Mouse (Mus musculus): ENCODE measurements around the gene Map7d1. TPM values are rescaled to one million over a fixed set of nuclear protein-coding genes. Genes with fewer than 3 reads are reported as not detected.
A peak's percentile ranks its signal among the peaks of the same experiment; 100 is the strongest.

Gene Map7d1
- polyA plus RNA-seq, 1 experiment from 2014 or later = 27.2 TPM

DNA sequence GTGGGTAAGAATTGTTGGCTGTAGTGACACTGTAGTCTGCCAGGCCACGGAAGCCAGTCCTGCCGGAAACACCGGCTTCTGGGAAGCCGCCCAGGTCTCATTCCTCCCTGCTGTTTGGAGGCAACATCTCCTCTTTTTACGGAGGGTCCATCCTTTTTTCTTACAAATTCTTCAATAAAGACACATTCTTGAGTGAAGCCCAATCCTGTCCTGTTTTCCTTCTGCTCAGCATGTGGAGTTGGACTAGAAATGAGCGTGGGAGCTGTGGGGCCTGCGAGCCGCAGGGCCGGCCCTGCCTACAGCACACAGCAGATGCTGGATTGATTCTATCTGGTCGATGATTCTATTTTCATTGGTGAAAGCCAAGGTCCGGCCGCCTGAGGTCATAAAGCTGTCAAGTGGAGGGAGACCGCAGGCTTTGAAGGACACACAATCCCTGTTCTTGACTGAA, 19.6 kb upstream of the Map7d1 start:
- TF ChIP-seq CTCF (IDR thresholded peaks at IDR 0.05) (no peak), EP300 (IDR thresholded peaks at IDR 0.05) (no peak)
- DNase-seq (ENCODE audit: low spot score) (no peak), ATAC-seq (no peak)
- 82% methylated on average over 13 of the region's 13 CpGs for WGBS
- Histone ChIP-seq H3K36me3 (ENCODE audit: insufficient read depth, low read length) (peaks cover 13% of the 10 kb centered on the region; the same call in 1 of the 2 replicates), H3K27me3 (replicated peaks; ENCODE audit: insufficient read depth, low read length) (no peaks in the 10 kb centered on the region), H3K4me3 (ENCODE audit: low read depth, low read length) (no peak overlapping the region), H3K4me1 (ENCODE audit: insufficient read depth, low read depth, low read length) (no peaks in the 10 kb centered on the region), H3K9ac (replicated peaks; ENCODE audit: low read depth) (no peak overlapping the region), H3K27ac (ENCODE audit: low read length) (no peak overlapping the region), H3K4me2 (replicated peaks; ENCODE audit: low read depth, low read length) (no peak overlapping the region), H3K9me3 (ENCODE audit: low read length) (no peaks in the 10 kb centered on the region)

GRCm38 (mm10) chr4:126275081-126275480, 18.9 kb upstream of the Map7d1 start:
- Histone ChIP-seq H3K27ac (ENCODE audit: low read length) (no peak overlapping the region), H3K36me3 (ENCODE audit: insufficient read depth, low read length) (peaks cover 13% of the 10 kb centered on the region; the same call in 1 of the 2 replicates), H3K9ac (replicated peaks; ENCODE audit: low read depth) (no peak overlapping the region), H3K4me2 (replicated peaks; ENCODE audit: low read depth, low read length) (no peak overlapping the region), H3K27me3 (replicated peaks; ENCODE audit: insufficient read depth, low read length) (no peaks in the 10 kb centered on the region), H3K4me1 (ENCODE audit: insufficient read depth, low read depth, low read length) (no peaks in the 10 kb centered on the region), H3K9me3 (ENCODE audit: low read length) (no peaks in the 10 kb centered on the region), H3K4me3 (ENCODE audit: low read depth, low read length) (no peak overlapping the region)
- DNase-seq (ENCODE audit: low spot score) (no peak), ATAC-seq (no peak)
- WGBS = 91% methylated on average over 4 of the region's 4 CpGs
- TF ChIP-seq EP300 (IDR thresholded peaks at IDR 0.05) = no peak
- TF ChIP-seq CTCF (IDR thresholded peaks at IDR 0.05) = no peak

DNA sequence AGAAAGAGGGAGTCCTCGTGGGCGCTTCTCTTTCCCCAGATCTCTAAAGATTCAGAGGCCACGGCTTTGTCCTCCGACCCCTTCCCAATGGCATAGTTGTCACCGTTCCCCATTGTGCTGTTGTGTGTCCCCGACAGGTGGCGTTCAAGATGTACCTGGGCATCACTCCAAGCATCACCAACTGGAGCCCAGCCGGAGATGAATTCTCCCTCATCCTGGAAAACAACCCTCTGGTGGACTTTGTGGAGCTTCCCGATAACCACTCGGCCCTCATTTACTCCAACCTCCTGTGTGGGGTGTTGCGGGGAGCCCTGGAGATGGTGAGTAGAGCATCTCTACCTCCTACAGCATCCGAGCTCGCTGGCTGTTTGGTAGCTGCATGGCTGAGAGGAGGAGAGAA, 17.6 kb upstream of the Map7d1 start:
- peaks cover 13% of the 10 kb centered on the region; the same call in 1 of the 2 replicates for H3K36me3 ChIP-seq (ENCODE audit: insufficient read depth, low read length)
- H3K9ac ChIP-seq (replicated peaks; ENCODE audit: low read depth) = no peak overlapping the region
- no peak for DNase-seq (ENCODE audit: low spot score)
- no peaks in the 10 kb centered on the region for H3K27me3 ChIP-seq (replicated peaks; ENCODE audit: insufficient read depth, low read length)
- 80% methylated on average over 13 of the region's 13 CpGs for WGBS
- H3K4me3 ChIP-seq (ENCODE audit: low read depth, low read length) = no peak overlapping the region
- no peak overlapping the region for H3K4me2 ChIP-seq (replicated peaks; ENCODE audit: low read depth, low read length)
- no peaks in the 10 kb centered on the region for H3K9me3 ChIP-seq (ENCODE audit: low read length)
- no peaks in the 10 kb centered on the region for H3K4me1 ChIP-seq (ENCODE audit: insufficient read depth, low read depth, low read length)
- TF ChIP-seq CTCF (IDR thresholded peaks at IDR 0.05) (no peak), EP300 (IDR thresholded peaks at IDR 0.05) (no peak)
- no peak for ATAC-seq
- no peak overlapping the region for H3K27ac ChIP-seq (ENCODE audit: low read length)

DNA sequence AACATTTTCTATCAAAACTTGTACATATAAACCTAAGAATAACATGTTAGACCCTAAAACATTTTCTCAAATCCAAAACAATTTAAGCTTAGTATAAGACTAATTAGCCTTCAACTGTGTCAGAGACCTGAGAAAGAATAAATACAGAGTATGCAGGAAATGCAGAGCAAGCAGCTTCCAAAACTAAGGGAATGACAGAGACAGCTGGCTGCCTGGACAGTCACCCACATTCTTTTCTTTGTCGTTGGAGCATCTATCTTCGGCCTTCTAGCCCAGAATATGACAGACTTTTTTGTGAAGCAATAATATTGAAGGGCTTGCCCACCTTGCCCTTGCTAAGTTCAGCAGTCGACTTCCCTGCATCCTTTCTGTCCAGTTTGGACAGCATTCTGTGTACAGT, 13.1 kb upstream of the Map7d1 start:
- H3K4me3 ChIP-seq (ENCODE audit: low read depth, low read length) = no peak overlapping the region
- ATAC-seq (no peak), DNase-seq (ENCODE audit: low spot score) (no peak)
- no peaks in the 10 kb centered on the region for H3K4me1 ChIP-seq (ENCODE audit: insufficient read depth, low read depth, low read length)
- WGBS = 70% methylated on average over 3 of the region's 3 CpGs
- no peak overlapping the region for H3K9ac ChIP-seq (replicated peaks; ENCODE audit: low read depth)
- TF ChIP-seq CTCF (IDR thresholded peaks at IDR 0.05) = no peak
- TF ChIP-seq EP300 (IDR thresholded peaks at IDR 0.05) = no peak
- no peak overlapping the region for H3K27ac ChIP-seq (ENCODE audit: low read length)
- H3K9me3 ChIP-seq (ENCODE audit: low read length) = no peaks in the 10 kb centered on the region
- peaks cover 13% of the 10 kb centered on the region; the same call in 1 of the 2 replicates for H3K36me3 ChIP-seq (ENCODE audit: insufficient read depth, low read length)
- no peaks in the 10 kb centered on the region for H3K27me3 ChIP-seq (replicated peaks; ENCODE audit: insufficient read depth, low read length)
- H3K4me2 ChIP-seq (replicated peaks; ENCODE audit: low read depth, low read length) = no peak overlapping the region

DNA sequence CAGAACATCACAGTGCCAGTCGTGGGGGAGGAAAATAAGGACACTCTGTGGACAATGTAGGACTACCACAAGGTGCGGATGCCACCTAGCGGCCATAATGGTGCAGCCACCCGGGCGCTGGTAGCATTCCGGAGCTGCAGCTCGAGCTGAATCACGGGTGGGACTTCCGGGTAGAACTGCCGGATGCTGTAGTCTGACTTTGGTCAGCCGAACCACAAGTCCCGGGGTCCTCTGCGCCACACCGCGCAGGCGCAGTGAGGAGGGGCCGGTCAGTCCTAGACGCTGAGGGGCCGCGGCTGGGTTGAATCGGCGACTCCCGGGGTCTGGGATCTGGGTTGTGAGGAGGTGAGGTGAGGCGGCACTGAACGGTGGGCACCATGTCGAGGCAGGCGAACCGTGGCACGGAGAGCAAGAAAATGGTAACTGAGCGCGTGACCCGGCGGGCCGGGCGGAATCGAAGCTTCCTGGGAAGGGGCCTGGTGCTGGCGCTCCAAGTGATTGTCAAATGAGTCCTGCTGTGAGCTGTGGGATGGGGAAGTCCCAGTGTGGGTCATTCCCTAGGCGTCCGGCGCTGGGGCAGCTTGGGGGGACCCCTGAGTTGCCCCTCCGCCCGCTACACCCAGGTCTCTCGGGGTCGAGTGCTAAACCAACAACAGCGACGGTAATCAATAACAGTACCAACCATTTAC, 6.1 kb upstream of the Map7d1 start, which contains the start of gene Trappc3:
Gene Trappc3 (plus strand): TSS at position 207 of the 689 bp plus-strand sequence.
- peak; percentile 91 for ATAC-seq

GRCm38 (mm10) chr4:126261675-126262074, 5.5 kb upstream of the Map7d1 start:
- Histone ChIP-seq H3K36me3 (ENCODE audit: insufficient read depth, low read length) (no peaks in the 10 kb centered on the region), H3K4me1 (ENCODE audit: insufficient read depth, low read depth, low read length) (peaks cover 31% of the 10 kb centered on the region), H3K9me3 (ENCODE audit: low read length) (no peaks in the 10 kb centered on the region), H3K4me3 (ENCODE audit: low read depth, low read length) (no peak overlapping the region), H3K27ac (ENCODE audit: low read length) (peak overlapping the region; percentile 81), H3K27me3 (replicated peaks; ENCODE audit: insufficient read depth, low read length) (no peaks in the 10 kb centered on the region), H3K4me2 (replicated peaks; ENCODE audit: low read depth, low read length) (no peak overlapping the region), H3K9ac (replicated peaks; ENCODE audit: low read depth) (no peak overlapping the region)
- 41% methylated on average over 7 of the region's 7 CpGs for WGBS
- DNase-seq (ENCODE audit: low spot score) (no peak), ATAC-seq (no peak)
- TF ChIP-seq CTCF (IDR thresholded peaks at IDR 0.05) (no peak), EP300 (IDR thresholded peaks at IDR 0.05) (no peak)

More for the DNA sequence above, 6.1 kb upstream of the Map7d1 start, which contains the start of gene Trappc3:
- Histone ChIP-seq H3K27ac (ENCODE audit: low read length) (peak within 1 kb of the TSS; percentile 81), H3K9me3 (ENCODE audit: low read length) (no peaks in the 10 kb centered on the region), H3K9ac (replicated peaks; ENCODE audit: low read depth) (peak within 1 kb of the TSS; percentile 74), H3K4me1 (ENCODE audit: insufficient read depth, low read depth, low read length) (peaks cover 27% of the 10 kb centered on the region), H3K4me2 (replicated peaks; ENCODE audit: low read depth, low read length) (peak within 1 kb of the TSS; percentile 90), H3K27me3 (replicated peaks; ENCODE audit: insufficient read depth, low read length) (no peaks in the 10 kb centered on the region), H3K4me3 (ENCODE audit: low read depth, low read length) (peak within 1 kb of the TSS; percentile 79), H3K36me3 (ENCODE audit: insufficient read depth, low read length) (no peaks in the 10 kb centered on the region)
- peak; percentile 99 for DNase-seq (ENCODE audit: low spot score)
- TF ChIP-seq EP300 (IDR thresholded peaks at IDR 0.05) (no peak), CTCF (IDR thresholded peaks at IDR 0.05) (peak; percentile 98)
- 1% methylated on average over 44 of the region's 46 CpGs for WGBS
